In genomic region chr11:117264162-117265021, GRCm38 (mm10) we compare ENCODE assay signal across 10 mouse cellular contexts.
DNase-seq lines count a peak whose midpoint lies in the region; ATAC-seq and TF ChIP-seq lines count a peak whose summit lies in the region.
"Had no signal": no experiment of that assay in that cellular context is flagged by ENCODE, and none has a peak within 500 bp of the region (broad histone marks: within the 10 kb centered on the region; RNA-seq: fewer than 3 reads in every experiment).

No protein-coding gene starts in this region.

- H3K27ac ChIP-seq in hindbrain, embryonic 12.5 days, result no peak overlapping the region

- no peaks in the 10 kb centered on the region for H3K27me3 ChIP-seq in hindbrain, embryonic 12.5 days
- H3K27me3 ChIP-seq: CH12.LX had no signal

- WGBS in lung, adult 2 months, result 40% methylated on average over 13 of the region's 13 CpGs
- 67% methylated on average over 13 of the region's 13 CpGs for WGBS in hindbrain, embryonic 12.5 days

- no peak overlapping the region for H3K4me2 ChIP-seq in hindbrain, embryonic 12.5 days (replicated peaks)

- DNase-seq in gastrocnemius, postnatal 25 days, result peak; percentile 64
- DNase-seq in gastrocnemius, adult 18-20 months (ENCODE audit: low spot score), result no peak
- peak; percentile 70 for DNase-seq in 3T3-L1 (ENCODE audit: low read depth, low spot score)
- peak; percentile 73 to 84 for DNase-seq in heart, adult 18-20 months
- DNase-seq in lung, adult 2 months, result no peak
- DNase-seq in embryo, embryonic 9.5 days (ENCODE audit: extremely low spot score), result no peak
- DNase-seq in cerebellum, adult 11-12 months, result no peak

- H3K9me3 ChIP-seq in hindbrain, embryonic 12.5 days (replicated peaks), result no peaks in the 10 kb centered on the region

- no peak for ATAC-seq in hindbrain, embryonic 12.5 days (ENCODE audit: low FRiP score)

- no peaks in the 10 kb centered on the region for H3K36me3 ChIP-seq in hindbrain, embryonic 12.5 days

- peaks cover 18% of the 10 kb centered on the region for H3K4me1 ChIP-seq in lung, adult 2 months (ENCODE audit: control insufficient read depth, insufficient read depth, low read length)
- H3K4me1 ChIP-seq in hindbrain, embryonic 12.5 days, result peaks cover 61% of the 10 kb centered on the region

- TF ChIP-seq POLR2A in lung, adult 2 months (IDR thresholded peaks at IDR 0.05; ENCODE audit: borderline replicate concordance, extremely low read depth, low read depth, low read length), result peak; percentile 35; the same call in 1 of the 2 replicates

- TF ChIP-seq CTCF in lung, adult 2 months (IDR thresholded peaks at IDR 0.05; ENCODE audit: insufficient read depth, low read length), result no peak

- H3K4me3 ChIP-seq in lung, adult 2 months (replicated peaks; ENCODE audit: extremely low read depth, low read depth, low read length), result no peak overlapping the region
- no peak overlapping the region for H3K4me3 ChIP-seq in hindbrain, embryonic 12.5 days
- H3K4me3 ChIP-seq: erythroblast, embryonic 14.5 days had no signal

- no peak overlapping the region for H3K9ac ChIP-seq in hindbrain, embryonic 12.5 days

Comparison
In these comparisons a context has a peak if more than half of its experiments do, and no peak if none do; other contexts are left out.
1. DNase-seq: peak in gastrocnemius, postnatal 25 days (single experiment), 3T3-L1 (single experiment) and heart, adult 18-20 months (2 of 2); none in gastrocnemius, adult 18-20 months (single experiment), lung, adult 2 months (single experiment), embryo, embryonic 9.5 days (single experiment) and cerebellum, adult 11-12 months (single experiment).